Mouse (Mus musculus): ENCODE measurements around the gene Zbtb8a. TPM values are rescaled to one million over a fixed set of nuclear protein-coding genes. Genes with fewer than 3 reads are reported as not detected.

Zbtb8a gene
- polyA plus RNA-seq, 1 experiment from 2014 or later, result 18.1 TPM

- no peak overlapping the region for H3K4me2 ChIP-seq
- H3K9me3 ChIP-seq, result no peaks in the 10 kb centered on the region
- H3K27ac ChIP-seq, result no peak overlapping the region
- no peaks in the 10 kb centered on the region for H3K27me3 ChIP-seq (replicated peaks)
- peaks cover 13% of the 10 kb centered on the region for H3K36me3 ChIP-seq
- no peak overlapping the region for H3K4me3 ChIP-seq (replicated peaks)
- WGBS, result 87% methylated on average over 12 of the region's 12 CpGs
- no peak for ATAC-seq (ENCODE audit: insufficient read depth, low FRiP score, low read depth)
- H3K9ac ChIP-seq, result no peak overlapping the region
- no peaks in the 10 kb centered on the region for H3K4me1 ChIP-seq
Measured at GRCm38 (mm10) chr4:129353176-129353575, 24.7 kb downstream of the Zbtb8a start.

DNA sequence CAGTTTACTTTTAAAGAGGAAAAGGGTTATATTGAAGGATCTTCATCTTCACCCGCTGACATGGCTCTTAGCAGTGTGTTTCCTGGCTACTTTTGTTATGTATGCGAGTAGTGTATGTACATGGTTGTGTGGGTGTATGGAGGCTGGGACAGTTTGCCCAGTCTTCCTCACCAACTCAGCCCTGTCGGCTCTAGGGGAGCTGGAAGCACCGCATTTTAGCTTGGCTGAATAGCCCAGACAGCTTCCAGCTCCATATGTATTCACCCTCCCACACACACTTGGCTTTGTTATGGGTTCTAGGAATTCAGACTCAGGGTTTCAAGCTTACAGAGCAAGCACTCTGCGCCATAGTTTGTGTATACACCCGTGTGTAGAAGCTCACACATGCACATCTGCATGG lies 26.8 kb downstream of the Zbtb8a start:
- Histone ChIP-seq H3K4me1 (no peaks in the 10 kb centered on the region), H3K27me3 (replicated peaks) (no peaks in the 10 kb centered on the region), H3K4me2 (no peak overlapping the region), H3K27ac (no peak overlapping the region), H3K4me3 (replicated peaks) (no peak overlapping the region), H3K36me3 (peaks cover 11% of the 10 kb centered on the region; the same call in 1 of the 2 replicates), H3K9ac (no peak overlapping the region), H3K9me3 (no peaks in the 10 kb centered on the region)
- no peak for ATAC-seq (ENCODE audit: insufficient read depth, low FRiP score, low read depth)
- 71% methylated on average over 6 of the region's 6 CpGs for WGBS

GRCm38 (mm10) chr4:129350644-129351043 lies 27.3 kb downstream of the Zbtb8a start:
- Histone ChIP-seq H3K9me3 (no peaks in the 10 kb centered on the region), H3K4me3 (replicated peaks) (no peak overlapping the region), H3K4me1 (no peaks in the 10 kb centered on the region), H3K27ac (no peak overlapping the region), H3K36me3 (0 out of 2 replicates have a peak, but pooled peaks cover 6% of the 10 kb centered on the region), H3K9ac (no peak overlapping the region), H3K4me2 (no peak overlapping the region), H3K27me3 (replicated peaks) (no peaks in the 10 kb centered on the region)
- WGBS, result 18% methylated on average over 1 of the region's 1 CpGs
- peak; percentile 72; the same call in 1 of the 2 replicates for ATAC-seq (ENCODE audit: insufficient read depth, low FRiP score, low read depth)

- no peak overlapping the region for H3K4me2 ChIP-seq
- no peaks in the 10 kb centered on the region for H3K4me1 ChIP-seq
- H3K9me3 ChIP-seq, result no peaks in the 10 kb centered on the region
- H3K27me3 ChIP-seq (replicated peaks), result no peaks in the 10 kb centered on the region
- no peak overlapping the region for H3K9ac ChIP-seq
- peaks cover 15% of the 10 kb centered on the region for H3K36me3 ChIP-seq
- ATAC-seq (ENCODE audit: insufficient read depth, low FRiP score, low read depth), result no peak
- no peak overlapping the region for H3K4me3 ChIP-seq (replicated peaks)
- H3K27ac ChIP-seq, result no peak overlapping the region
- WGBS, result 76% methylated on average over 15 of the region's 15 CpGs
Measured at GRCm38 (mm10) chr4:129346481-129347154, 31.3 kb downstream of the Zbtb8a start.

- Histone ChIP-seq H3K27ac (no peak overlapping the region), H3K4me1 (no peaks in the 10 kb centered on the region), H3K36me3 (peaks cover 16% of the 10 kb centered on the region), H3K27me3 (replicated peaks) (no peaks in the 10 kb centered on the region), H3K4me3 (replicated peaks) (no peak overlapping the region), H3K9ac (no peak overlapping the region), H3K9me3 (no peaks in the 10 kb centered on the region), H3K4me2 (no peak overlapping the region)
- no peak for ATAC-seq (ENCODE audit: insufficient read depth, low FRiP score, low read depth)
- WGBS, result 82% methylated on average over 2 of the region's 2 CpGs
Measured at GRCm38 (mm10) chr4:129342705-129343104, 35.2 kb downstream of the Zbtb8a start.

DNA sequence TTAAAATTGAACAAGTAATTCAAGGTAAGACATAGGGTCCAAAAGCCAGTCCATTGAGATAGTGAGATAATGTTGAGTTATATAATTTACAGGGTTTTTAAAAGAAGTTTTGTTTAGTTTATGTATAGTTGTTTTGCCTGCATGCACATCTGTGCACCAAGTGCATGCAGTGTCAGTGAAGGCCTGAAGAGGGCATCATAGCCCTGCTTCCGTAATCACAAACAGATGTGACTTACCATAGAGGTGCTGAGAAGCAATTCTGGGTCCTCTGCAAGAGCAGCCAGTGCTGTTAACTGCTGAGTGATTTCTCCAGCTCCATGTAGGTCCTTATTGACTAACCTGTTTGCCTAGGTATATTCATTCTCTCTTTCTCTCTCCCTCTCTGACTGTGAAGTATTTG lies 36.0 kb downstream of the Zbtb8a start:
- H3K4me3 ChIP-seq (replicated peaks), result no peak overlapping the region
- no peak overlapping the region for H3K9ac ChIP-seq
- H3K9me3 ChIP-seq, result no peaks in the 10 kb centered on the region
- H3K36me3 ChIP-seq, result peaks cover 16% of the 10 kb centered on the region
- no peak overlapping the region for H3K4me2 ChIP-seq
- no peaks in the 10 kb centered on the region for H3K4me1 ChIP-seq
- no peak overlapping the region for H3K27ac ChIP-seq
- no peak for ATAC-seq (ENCODE audit: insufficient read depth, low FRiP score, low read depth)
- H3K27me3 ChIP-seq (replicated peaks), result no peaks in the 10 kb centered on the region
- WGBS, result 90% methylated on average over 1 of the region's 1 CpGs

- 81% methylated on average over 3 of the region's 3 CpGs for WGBS
- H3K27ac ChIP-seq, result no peak overlapping the region
- H3K4me2 ChIP-seq, result no peak overlapping the region
- no peak overlapping the region for H3K4me3 ChIP-seq (replicated peaks)
- H3K9ac ChIP-seq, result no peak overlapping the region
- ATAC-seq (ENCODE audit: insufficient read depth, low FRiP score, low read depth), result 0 out of 2 replicates have a peak, but pooled peaks have one; percentile 8
- H3K36me3 ChIP-seq, result peaks cover 13% of the 10 kb centered on the region
- no peaks in the 10 kb centered on the region for H3K9me3 ChIP-seq
- H3K4me1 ChIP-seq, result peaks cover 2% of the 10 kb centered on the region; the same call in 1 of the 2 replicates
- H3K27me3 ChIP-seq (replicated peaks), result no peaks in the 10 kb centered on the region
Measured at GRCm38 (mm10) chr4:129339743-129340142, 38.2 kb downstream of the Zbtb8a start.

DNA sequence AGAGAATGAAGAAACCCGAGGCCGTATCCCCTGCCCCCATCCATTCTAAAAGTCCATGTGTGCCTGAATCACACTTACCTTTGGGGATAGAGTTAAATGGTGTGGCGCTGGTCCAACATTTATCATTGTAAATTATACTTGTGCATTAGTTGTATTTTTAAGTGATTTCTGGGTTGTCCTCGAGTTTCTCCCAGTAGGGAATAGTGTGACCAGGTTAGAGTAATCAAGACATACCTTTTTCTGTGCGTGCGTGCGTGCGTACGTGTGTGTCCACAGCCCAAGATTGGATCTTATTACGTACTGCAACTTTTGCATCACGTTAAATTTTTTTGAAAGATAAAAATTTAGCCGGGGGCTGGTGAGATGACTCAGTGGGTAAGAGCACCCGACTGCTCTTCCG lies 41.6 kb downstream of the Zbtb8a start:
- peak overlapping the region; percentile 100 for H3K27ac ChIP-seq
- ATAC-seq (ENCODE audit: insufficient read depth, low FRiP score, low read depth), result no peak
- H3K4me3 ChIP-seq (replicated peaks), result peak overlapping the region; percentile 97
- 42% methylated on average over 14 of the region's 14 CpGs for WGBS
- peaks cover under 1% of the 10 kb centered on the region; the same call in 1 of the 2 replicates for H3K36me3 ChIP-seq
- H3K4me1 ChIP-seq, result peaks cover 22% of the 10 kb centered on the region
- H3K9me3 ChIP-seq, result no peaks in the 10 kb centered on the region
- H3K4me2 ChIP-seq, result peak overlapping the region; percentile 85
- H3K9ac ChIP-seq, result peak overlapping the region; percentile 39
- H3K27me3 ChIP-seq (replicated peaks), result no peaks in the 10 kb centered on the region

- Histone ChIP-seq H3K27me3 (replicated peaks) (no peaks in the 10 kb centered on the region), H3K9me3 (no peaks in the 10 kb centered on the region), H3K4me2 (peak within 1 kb of the TSS; percentile 85), H3K4me3 (replicated peaks) (peak within 1 kb of the TSS; percentile 97), H3K9ac (peak within 1 kb of the TSS; percentile 99), H3K4me1 (peaks cover 22% of the 10 kb centered on the region), H3K27ac (peak within 1 kb of the TSS; percentile 100), H3K36me3 (peaks cover 6% of the 10 kb centered on the region; the same call in 1 of the 2 replicates)
- ATAC-seq (ENCODE audit: insufficient read depth, low FRiP score, low read depth), result peak; percentile 97
- WGBS, result under 1% methylated on average over 70 of the region's 73 CpGs
Measured at GRCm38 (mm10) chr4:129335216-129336074, 42.5 kb downstream of the Zbtb8a start, which contains the start of the genes Rbbp4 and Zbtb8os. Gene Rbbp4 (minus strand): TSS chr4:129335370. Gene Zbtb8os (plus strand): TSS chr4:129335695.

GRCm38 (mm10) chr4:129334677-129335215 lies 43.2 kb downstream of the Zbtb8a start:
- peaks cover 6% of the 10 kb centered on the region; the same call in 1 of the 2 replicates for H3K36me3 ChIP-seq
- ATAC-seq (ENCODE audit: insufficient read depth, low FRiP score, low read depth), result peak; percentile 2
- H3K4me1 ChIP-seq, result peaks cover 22% of the 10 kb centered on the region
- peak overlapping the region; percentile 97 for H3K27ac ChIP-seq
- no peaks in the 10 kb centered on the region for H3K9me3 ChIP-seq
- peak overlapping the region; percentile 99 for H3K9ac ChIP-seq
- H3K4me2 ChIP-seq, result peak overlapping the region; percentile 64
- no peaks in the 10 kb centered on the region for H3K27me3 ChIP-seq (replicated peaks)
- under 1% methylated on average over 60 of the region's 62 CpGs for WGBS
- H3K4me3 ChIP-seq (replicated peaks), result peak overlapping the region; percentile 97

- Histone ChIP-seq H3K4me2 (peak overlapping the region; percentile 64), H3K9me3 (no peaks in the 10 kb centered on the region), H3K9ac (no peak overlapping the region), H3K4me3 (replicated peaks) (peak overlapping the region; percentile 97; the same call in 1 of the 2 replicates), H3K27ac (no peak overlapping the region), H3K36me3 (peaks cover 18% of the 10 kb centered on the region), H3K27me3 (replicated peaks) (no peaks in the 10 kb centered on the region), H3K4me1 (peaks cover 22% of the 10 kb centered on the region)
- no peak for ATAC-seq (ENCODE audit: insufficient read depth, low FRiP score, low read depth)
- 45% methylated on average over 1 of the region's 1 CpGs for WGBS
Measured at GRCm38 (mm10) chr4:129332846-129333245, 45.1 kb downstream of the Zbtb8a start.
